Mouse (Mus musculus): ENCODE measurements around the gene Nfkbid. TPM values are rescaled to one million over a fixed set of nuclear protein-coding genes. Genes with fewer than 3 reads are reported as not detected.

Nfkbid gene
- polyA plus RNA-seq (2015; fragmentation: Nextera tagmentation; extraction: Ambion mirVana): 2.6 TPM in 2 replicates

- Histone ChIP-seq H3K4me2 (ENCODE audit: low read depth, low read length) (peak within 1 kb of the TSS; percentile 90), H3K4me1 (ENCODE audit: control insufficient read depth, insufficient read depth, low read length) (peaks cover 9% of the 10 kb centered on the region; the same call in 1 of the 2 replicates), H3K4me3 (ENCODE audit: low read length) (peak within 1 kb of the TSS; percentile 63), H3K27ac (ENCODE audit: low read length) (peak within 1 kb of the TSS; percentile 54), H3K9ac (ENCODE audit: low read depth, low read length) (peak within 1 kb of the TSS; percentile 59), H3K36me3 (ENCODE audit: control insufficient read depth, insufficient read depth, low read length) (peaks cover 6% of the 10 kb centered on the region; the same call in 1 of the 2 replicates), H3K27me3 (replicated peaks; ENCODE audit: control insufficient read depth, insufficient read depth, low read length) (no peaks in the 10 kb centered on the region), H3K9me3 (ENCODE audit: control insufficient read depth, low read length) (no peaks in the 10 kb centered on the region)
- ATAC-seq: peak; percentile 66
- 8% methylated on average over 31 of the region's 31 CpGs for WGBS
Observed at GRCm38 (mm10) chr7:30421175-30421889, at the start of gene Nfkbid. Gene Nfkbid (plus strand): TSS chr7:30421732.

DNA sequence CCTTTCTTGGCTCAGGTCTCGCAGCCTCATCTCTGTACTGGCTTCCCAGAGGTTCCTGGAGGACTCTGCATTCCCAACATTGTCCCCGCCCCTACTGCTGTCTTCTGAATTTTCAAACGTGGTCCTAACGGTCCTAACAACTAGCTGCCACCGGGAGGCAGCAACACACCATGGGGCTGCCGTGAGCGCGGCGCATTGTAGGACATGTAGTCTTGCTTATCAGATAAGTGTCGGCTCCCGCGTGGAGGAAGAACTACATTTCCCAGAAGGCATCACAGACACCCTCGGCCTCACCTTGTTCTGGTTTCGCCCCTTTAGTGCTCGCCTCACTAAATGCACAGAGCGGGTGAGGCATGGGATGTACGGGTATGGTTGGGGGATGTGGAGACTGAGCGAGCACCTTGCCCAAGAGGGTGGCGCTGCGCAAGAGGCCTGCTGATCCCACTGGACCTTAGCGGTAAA lies 48.0 kb upstream of the Nfkbid start:
- H3K9ac ChIP-seq (ENCODE audit: low read depth, low read length): peak overlapping the region; percentile 71
- WGBS: under 1% methylated on average over 21 of the region's 21 CpGs
- no peaks in the 10 kb centered on the region for H3K27me3 ChIP-seq (replicated peaks; ENCODE audit: control insufficient read depth, insufficient read depth, low read length)
- H3K4me1 ChIP-seq (ENCODE audit: control insufficient read depth, insufficient read depth, low read length): no peaks in the 10 kb centered on the region; the same call in 1 of the 2 replicates
- H3K4me3 ChIP-seq (ENCODE audit: low read length): peak overlapping the region; percentile 62
- peak; percentile 99 for ATAC-seq
- H3K9me3 ChIP-seq (ENCODE audit: control insufficient read depth, low read length): no peaks in the 10 kb centered on the region
- H3K27ac ChIP-seq (ENCODE audit: low read length): peak overlapping the region; percentile 14; the same call in 1 of the 2 replicates
- H3K36me3 ChIP-seq (ENCODE audit: control insufficient read depth, insufficient read depth, low read length): no peaks in the 10 kb centered on the region
- H3K4me2 ChIP-seq (ENCODE audit: low read depth, low read length): peak overlapping the region; percentile 78

- 45% methylated on average over 5 of the region's 5 CpGs for WGBS
- H3K9me3 ChIP-seq (ENCODE audit: control insufficient read depth, low read length): no peaks in the 10 kb centered on the region
- peak; percentile 70 for ATAC-seq
- no peak overlapping the region for H3K27ac ChIP-seq (ENCODE audit: low read length)
- no peaks in the 10 kb centered on the region for H3K27me3 ChIP-seq (replicated peaks; ENCODE audit: control insufficient read depth, insufficient read depth, low read length)
- no peaks in the 10 kb centered on the region for H3K4me1 ChIP-seq (ENCODE audit: control insufficient read depth, insufficient read depth, low read length)
- H3K36me3 ChIP-seq (ENCODE audit: control insufficient read depth, insufficient read depth, low read length): no peaks in the 10 kb centered on the region
- H3K4me2 ChIP-seq (ENCODE audit: low read depth, low read length): no peak overlapping the region
- H3K9ac ChIP-seq (ENCODE audit: low read depth, low read length): no peak overlapping the region
- no peak overlapping the region for H3K4me3 ChIP-seq (ENCODE audit: low read length)
Observed at GRCm38 (mm10) chr7:30380061-30380460, 41.5 kb upstream of the Nfkbid start.

- no peak overlapping the region for H3K4me2 ChIP-seq (ENCODE audit: low read depth, low read length)
- WGBS: 85% methylated on average over 9 of the region's 9 CpGs
- H3K4me3 ChIP-seq (ENCODE audit: low read length): no peak overlapping the region
- H3K27ac ChIP-seq (ENCODE audit: low read length): no peak overlapping the region
- no peak overlapping the region for H3K9ac ChIP-seq (ENCODE audit: low read depth, low read length)
- no peaks in the 10 kb centered on the region for H3K36me3 ChIP-seq (ENCODE audit: control insufficient read depth, insufficient read depth, low read length)
- H3K27me3 ChIP-seq (replicated peaks; ENCODE audit: control insufficient read depth, insufficient read depth, low read length): no peaks in the 10 kb centered on the region
- no peak for ATAC-seq
- no peaks in the 10 kb centered on the region for H3K4me1 ChIP-seq (ENCODE audit: control insufficient read depth, insufficient read depth, low read length)
- no peaks in the 10 kb centered on the region for H3K9me3 ChIP-seq (ENCODE audit: control insufficient read depth, low read length)
Observed at GRCm38 (mm10) chr7:30384106-30384505, 37.4 kb upstream of the Nfkbid start.

- no peak for ATAC-seq
- Histone ChIP-seq H3K9me3 (ENCODE audit: control insufficient read depth, low read length) (no peaks in the 10 kb centered on the region), H3K36me3 (ENCODE audit: control insufficient read depth, insufficient read depth, low read length) (no peaks in the 10 kb centered on the region), H3K4me2 (ENCODE audit: low read depth, low read length) (no peak overlapping the region), H3K4me1 (ENCODE audit: control insufficient read depth, insufficient read depth, low read length) (no peaks in the 10 kb centered on the region), H3K27me3 (replicated peaks; ENCODE audit: control insufficient read depth, insufficient read depth, low read length) (no peaks in the 10 kb centered on the region), H3K4me3 (ENCODE audit: low read length) (no peak overlapping the region), H3K9ac (ENCODE audit: low read depth, low read length) (no peak overlapping the region), H3K27ac (ENCODE audit: low read length) (no peak overlapping the region)
- WGBS: 66% methylated on average over 4 of the region's 4 CpGs
Observed at GRCm38 (mm10) chr7:30392746-30393520, 28.6 kb upstream of the Nfkbid start.

DNA sequence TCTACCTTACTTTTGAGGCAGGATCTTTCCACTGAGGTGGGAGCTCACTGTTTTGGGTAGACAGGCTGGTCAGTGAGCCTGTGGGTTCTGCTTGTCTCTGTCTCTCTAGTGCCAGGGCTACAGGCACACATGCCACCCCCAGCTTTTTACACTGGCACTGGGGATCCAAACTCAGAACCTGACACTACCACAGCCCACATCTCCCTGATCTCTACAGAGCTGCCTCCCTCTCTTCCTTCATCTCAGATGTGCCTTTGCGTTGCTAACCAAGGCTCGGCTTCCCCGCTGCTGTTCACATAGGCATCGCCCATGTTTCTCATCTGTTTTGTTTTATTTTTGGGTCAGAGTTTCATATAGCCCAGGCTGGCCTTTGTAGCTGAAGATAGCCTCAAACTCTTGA lies 27.9 kb upstream of the Nfkbid start:
- H3K27me3 ChIP-seq (replicated peaks; ENCODE audit: control insufficient read depth, insufficient read depth, low read length): no peaks in the 10 kb centered on the region
- no peak for ATAC-seq
- H3K4me1 ChIP-seq (ENCODE audit: control insufficient read depth, insufficient read depth, low read length): no peaks in the 10 kb centered on the region
- 81% methylated on average over 4 of the region's 4 CpGs for WGBS
- peak overlapping the region; percentile 24; the same call in 1 of the 2 replicates for H3K27ac ChIP-seq (ENCODE audit: low read length)
- H3K9me3 ChIP-seq (ENCODE audit: control insufficient read depth, low read length): no peaks in the 10 kb centered on the region
- H3K36me3 ChIP-seq (ENCODE audit: control insufficient read depth, insufficient read depth, low read length): no peaks in the 10 kb centered on the region
- no peak overlapping the region for H3K9ac ChIP-seq (ENCODE audit: low read depth, low read length)
- no peak overlapping the region for H3K4me3 ChIP-seq (ENCODE audit: low read length)
- no peak overlapping the region for H3K4me2 ChIP-seq (ENCODE audit: low read depth, low read length)

- Histone ChIP-seq H3K36me3 (ENCODE audit: control insufficient read depth, insufficient read depth, low read length) (no peaks in the 10 kb centered on the region), H3K27me3 (replicated peaks; ENCODE audit: control insufficient read depth, insufficient read depth, low read length) (no peaks in the 10 kb centered on the region), H3K4me2 (ENCODE audit: low read depth, low read length) (no peak overlapping the region), H3K4me1 (ENCODE audit: control insufficient read depth, insufficient read depth, low read length) (no peaks in the 10 kb centered on the region), H3K27ac (ENCODE audit: low read length) (peak overlapping the region; percentile 24; the same call in 1 of the 2 replicates), H3K4me3 (ENCODE audit: low read length) (no peak overlapping the region), H3K9me3 (ENCODE audit: control insufficient read depth, low read length) (no peaks in the 10 kb centered on the region), H3K9ac (ENCODE audit: low read depth, low read length) (no peak overlapping the region)
- ATAC-seq: no peak
- WGBS: 58% methylated on average over 11 of the region's 11 CpGs
Observed at GRCm38 (mm10) chr7:30394379-30394778, 27.2 kb upstream of the Nfkbid start.

- no peak overlapping the region for H3K9ac ChIP-seq (ENCODE audit: low read depth, low read length)
- no peak for ATAC-seq
- 37% methylated on average over 2 of the region's 2 CpGs for WGBS
- no peak overlapping the region for H3K4me3 ChIP-seq (ENCODE audit: low read length)
- H3K27ac ChIP-seq (ENCODE audit: low read length): no peak overlapping the region
- H3K27me3 ChIP-seq (replicated peaks; ENCODE audit: control insufficient read depth, insufficient read depth, low read length): no peaks in the 10 kb centered on the region
- H3K4me2 ChIP-seq (ENCODE audit: low read depth, low read length): no peak overlapping the region
- no peaks in the 10 kb centered on the region for H3K36me3 ChIP-seq (ENCODE audit: control insufficient read depth, insufficient read depth, low read length)
- no peaks in the 10 kb centered on the region for H3K9me3 ChIP-seq (ENCODE audit: control insufficient read depth, low read length)
- 0 out of 2 replicates have a peak, but pooled peaks cover 2% of the 10 kb centered on the region for H3K4me1 ChIP-seq (ENCODE audit: control insufficient read depth, insufficient read depth, low read length)
Observed at GRCm38 (mm10) chr7:30394871-30395270, 26.7 kb upstream of the Nfkbid start.

GRCm38 (mm10) chr7:30399671-30400070 lies 21.9 kb upstream of the Nfkbid start:
- H3K4me3 ChIP-seq (ENCODE audit: low read length): no peak overlapping the region
- no peaks in the 10 kb centered on the region for H3K27me3 ChIP-seq (replicated peaks; ENCODE audit: control insufficient read depth, insufficient read depth, low read length)
- 0 out of 2 replicates have a peak, but pooled peaks cover 2% of the 10 kb centered on the region for H3K4me1 ChIP-seq (ENCODE audit: control insufficient read depth, insufficient read depth, low read length)
- 48% methylated on average over 7 of the region's 7 CpGs for WGBS
- H3K4me2 ChIP-seq (ENCODE audit: low read depth, low read length): no peak overlapping the region
- no peaks in the 10 kb centered on the region for H3K9me3 ChIP-seq (ENCODE audit: control insufficient read depth, low read length)
- no peak overlapping the region for H3K27ac ChIP-seq (ENCODE audit: low read length)
- ATAC-seq: no peak
- no peaks in the 10 kb centered on the region for H3K36me3 ChIP-seq (ENCODE audit: control insufficient read depth, insufficient read depth, low read length)
- H3K9ac ChIP-seq (ENCODE audit: low read depth, low read length): no peak overlapping the region
